Mouse (Mus musculus): ENCODE measurements around the gene Tmem109.

- TF ChIP-seq CTCF (conservative IDR thresholded peaks at IDR 0.05; ENCODE audit: low read length) (no peak), NANOG (IDR thresholded peaks at IDR 0.05; ENCODE audit: borderline replicate concordance, low read length) (no peak)
These were observed 25.3 kb downstream of the Tmem109 start for GRCm38 (mm10) chr19:10856520-10856919.

Measured in E14TG2a.4 (cell line).